Mouse (Mus musculus) megakaryocyte-erythroid progenitor cell, adult 5-6 weeks (primary cell): ENCODE data around the gene Ctnna3. TPM values are rescaled to one million over a fixed set of nuclear protein-coding genes. Genes with fewer than 3 reads are reported as not detected.
"Not testable (repeated sequence)": the region's sequence is repeated elsewhere in the genome, so short reads cannot be mapped to it uniquely, and the experiment has no call there.

ENCODE experiments used
- ATAC-seq: replicated peaks from 2 replicates; pipeline ENCODE4 v1.8.0; 2016; ENCODE audit warnings: mild to moderate bottlenecking, inconsistent platforms; ENCODE audit not compliant: severe bottlenecking, poor library complexity, low FRiP score, low TSS enrichment
- total RNA-seq, 2 experiments: library from RNA; stranded (forward) in 1 of 2; stranded (reverse) in 1 of 2; fragments of 200-1000, 215-1000 nt in 1 of 2; fragments of >200 nt in 1 of 2; fragmentation: Nextera tagmentation in 1 of 2; gene quantifications; 2 replicates each; pipeline ENCODE4 v1.2.3; 2014 to 2017

Gene Ctnna3
- not detected in 2 replicates for total RNA-seq (2014; fragmentation: Nextera tagmentation)
- not detected in 2 replicates for total RNA-seq (2017)

DNA sequence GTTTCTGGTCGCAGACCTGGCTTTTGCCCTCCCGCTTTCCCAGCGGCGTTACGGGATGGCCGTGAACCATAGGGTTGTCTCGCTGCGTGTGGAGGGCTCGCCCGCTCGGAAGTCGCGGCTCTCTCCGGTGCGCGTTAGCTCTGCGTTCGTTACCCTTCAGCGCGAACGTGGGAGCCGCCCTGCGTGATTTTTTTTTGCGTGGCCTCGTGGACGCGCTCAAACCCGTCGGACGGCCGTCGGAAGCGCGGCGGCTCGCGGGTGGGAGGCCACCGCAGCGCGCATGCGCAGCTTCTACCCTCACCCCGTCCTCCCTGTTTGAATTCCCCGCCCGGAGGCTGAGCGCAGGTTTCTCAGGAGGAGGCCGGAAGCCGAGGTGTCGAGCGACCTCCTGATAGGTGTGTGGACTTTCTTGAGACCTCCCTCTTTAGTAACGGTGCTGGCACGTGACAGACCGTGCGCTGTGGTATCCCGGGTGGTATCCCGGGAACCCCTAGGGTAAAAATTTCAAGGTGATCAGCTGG, at the start of gene Ctnna3:
Gene Ctnna3, plus strand, starts transcription at position 314 of the 521 bp plus-strand sequence.
- ATAC-seq, result peak; percentile 91

DNA sequence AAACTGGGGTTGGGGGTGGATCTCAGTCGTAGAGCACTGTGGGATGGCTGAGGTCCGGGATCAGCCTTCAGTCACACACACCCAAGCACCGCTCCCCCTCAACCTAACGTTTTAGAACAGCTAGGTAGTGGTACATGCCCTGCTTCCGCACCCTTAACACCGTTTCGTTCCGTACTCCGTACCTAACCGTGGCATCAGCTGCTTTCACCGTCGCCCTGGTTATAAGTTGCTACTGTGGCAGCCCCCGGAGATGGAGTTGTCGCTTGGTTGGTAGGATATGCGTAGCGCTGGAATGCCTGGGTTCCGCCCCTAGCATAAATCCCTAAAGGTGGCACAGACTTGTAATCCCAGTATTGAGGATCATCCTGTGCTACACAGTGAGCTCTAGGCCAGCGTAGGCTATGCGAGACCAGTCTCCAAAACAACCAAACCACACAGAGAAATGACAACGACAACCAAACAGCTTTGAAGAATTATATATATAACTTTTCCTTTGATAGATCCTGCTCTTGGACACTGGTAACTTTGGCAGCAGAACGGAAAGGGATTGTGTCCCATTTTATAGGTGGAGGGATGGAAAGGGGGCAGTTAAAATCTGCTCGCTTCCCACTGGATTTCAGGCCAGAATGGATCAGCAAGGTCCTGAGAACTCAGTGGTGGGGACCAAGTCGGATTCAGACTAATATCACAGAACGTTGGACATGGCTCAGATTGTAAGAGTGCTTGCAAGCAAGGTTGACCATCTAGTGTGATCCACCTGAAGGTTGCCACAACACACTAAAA, 48.2 kb upstream of the Ctnna3 start, which contains the start of gene Sirt1:
Gene Sirt1, minus strand, starts transcription at position 207 of the 783 bp plus-strand sequence.
- ATAC-seq, result peak; percentile 26

GRCm38 (mm10) chr10:63382372-63383279, 47.3 kb upstream of the Ctnna3 start, which contains the start of gene Dnajc12:
Dnajc12 (plus strand) TSS chr10:63382443.
- peak; percentile 94 for ATAC-seq

- ATAC-seq, result not testable (repeated sequence)
These were observed 44.0 kb upstream of the Ctnna3 start for GRCm38 (mm10) chr10:63385897-63386296.

GRCm38 (mm10) chr10:63386444-63386843, 43.5 kb upstream of the Ctnna3 start:
- peak; percentile 87 for ATAC-seq

GRCm38 (mm10) chr10:63386991-63387390, 42.9 kb upstream of the Ctnna3 start:
- no peak for ATAC-seq

GRCm38 (mm10) chr10:63388948-63389347, 41.0 kb upstream of the Ctnna3 start:
- no peak for ATAC-seq

- no peak for ATAC-seq
These were observed 32.9 kb upstream of the Ctnna3 start for GRCm38 (mm10) chr10:63396963-63397362.

DNA sequence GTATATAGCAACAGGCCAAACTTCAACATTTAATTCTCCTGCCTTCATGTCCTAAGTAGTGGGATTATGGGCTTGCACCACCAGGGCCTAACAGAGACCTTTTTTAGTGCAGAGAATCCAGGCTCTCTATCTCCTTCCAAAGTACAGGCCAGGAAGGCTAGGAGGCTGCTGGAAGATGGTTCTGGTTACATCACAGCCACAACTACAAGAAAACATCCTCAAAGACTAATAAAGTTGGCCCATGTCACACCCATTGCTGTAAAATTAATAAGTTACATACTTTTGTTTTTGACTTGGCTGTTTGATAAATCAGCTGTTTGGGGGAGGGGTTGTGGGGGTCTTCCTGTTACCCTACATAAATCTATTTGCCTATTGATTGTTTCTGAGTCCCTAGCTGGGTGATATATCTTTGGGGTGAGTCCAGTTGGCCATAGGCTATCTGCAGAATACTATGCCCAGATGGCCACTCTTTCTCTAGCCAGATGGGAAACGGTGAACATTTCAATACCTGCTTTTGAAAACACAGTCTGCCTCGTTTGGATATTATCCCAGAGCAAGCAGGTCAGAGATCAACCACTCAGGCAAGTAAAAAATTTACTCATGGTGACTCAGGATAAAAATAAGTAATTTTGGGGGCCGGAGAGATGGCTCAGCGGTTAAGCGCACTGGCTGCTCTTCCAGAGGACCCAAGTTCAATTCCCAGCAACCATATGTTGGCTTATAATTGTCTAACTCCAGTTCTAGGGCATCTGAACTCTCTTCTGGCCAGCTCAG, 27.0 kb upstream of the Ctnna3 start:
- ATAC-seq, result no peak

- no peak for ATAC-seq
These were observed 26.3 kb upstream of the Ctnna3 start for GRCm38 (mm10) chr10:63403636-63404035.

DNA sequence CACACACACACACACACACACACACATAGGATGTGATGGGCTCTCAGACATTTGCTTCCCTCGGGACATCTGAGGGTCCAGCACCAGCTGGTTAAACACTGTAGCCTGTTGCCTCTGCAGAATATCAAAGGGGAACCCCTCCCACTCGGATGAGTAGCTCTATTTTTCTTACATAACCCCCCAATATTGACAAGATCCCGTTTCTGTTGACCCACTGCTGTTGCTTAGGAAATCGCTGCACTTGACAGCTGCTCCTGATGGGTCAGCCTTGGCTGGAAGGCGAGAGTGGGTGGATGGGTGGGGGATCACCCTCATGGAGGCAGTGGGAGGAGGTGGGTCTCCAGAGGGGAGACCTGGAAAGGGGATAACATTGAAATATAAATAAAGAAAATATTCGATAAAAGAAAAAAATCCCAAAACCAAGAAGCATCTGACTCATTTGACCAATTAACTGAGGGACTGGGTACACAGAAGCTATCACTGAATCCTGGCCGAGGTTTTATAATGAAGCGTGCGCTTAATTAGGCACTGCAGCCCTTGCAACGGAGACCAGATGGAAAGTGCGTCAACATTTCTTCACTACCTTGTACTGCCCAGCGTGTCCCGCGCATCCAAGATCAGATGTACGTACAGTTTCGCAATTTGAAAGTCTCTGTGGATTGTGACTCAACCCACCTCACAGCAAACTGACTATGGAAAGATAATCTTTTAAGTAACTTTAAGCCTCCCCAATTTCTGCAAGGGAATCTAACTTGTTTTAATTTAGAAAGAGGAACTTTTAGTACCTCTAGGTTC, 19.5 kb upstream of the Ctnna3 start:
- ATAC-seq, result no peak

- ATAC-seq, result not testable (repeated sequence)
These were observed 18.2 kb upstream of the Ctnna3 start for GRCm38 (mm10) chr10:63411674-63412073.

DNA sequence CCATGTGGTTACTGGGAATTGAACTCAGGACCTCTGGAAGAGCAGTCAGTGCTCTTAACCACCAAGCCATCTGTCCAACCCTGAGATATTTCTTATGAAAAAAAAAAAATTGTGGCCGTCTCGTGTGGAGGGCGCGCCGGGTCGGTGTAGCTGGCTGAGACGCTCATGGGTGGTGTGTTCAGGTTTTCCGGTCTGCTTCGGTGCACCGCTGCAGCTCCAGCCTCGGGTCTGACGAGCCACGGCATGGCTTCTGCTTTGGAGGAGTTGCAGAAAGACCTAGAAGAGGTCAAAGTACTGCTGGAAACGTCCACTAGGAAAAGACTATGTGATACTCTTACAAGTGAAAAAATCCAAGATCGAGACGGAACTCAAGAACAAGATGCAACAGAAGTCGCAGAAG, 17.1 kb upstream of the Ctnna3 start:
- no peak for ATAC-seq

GRCm38 (mm10) chr10:63415287-63415686, 14.6 kb upstream of the Ctnna3 start:
- no peak for ATAC-seq

DNA sequence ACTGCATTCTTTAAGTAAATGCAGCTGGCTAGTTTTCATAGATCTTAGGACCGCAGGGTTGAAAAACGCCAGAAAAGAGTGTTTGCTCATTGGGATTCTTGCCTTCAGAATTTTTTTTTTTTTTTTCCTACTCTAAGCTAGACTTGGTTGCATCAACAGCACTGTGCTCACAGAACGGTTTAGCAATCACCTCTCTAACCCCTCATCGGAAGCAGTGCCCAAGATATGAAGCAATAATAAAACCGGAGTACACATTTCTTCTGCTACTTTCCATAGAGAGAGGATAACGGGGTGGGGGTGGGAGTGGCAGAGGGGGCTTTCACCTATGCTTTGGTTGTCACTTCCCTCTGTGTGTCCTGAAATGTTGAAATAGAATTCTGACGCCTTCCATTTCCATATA, 14.0 kb upstream of the Ctnna3 start:
- ATAC-seq, result no peak

DNA sequence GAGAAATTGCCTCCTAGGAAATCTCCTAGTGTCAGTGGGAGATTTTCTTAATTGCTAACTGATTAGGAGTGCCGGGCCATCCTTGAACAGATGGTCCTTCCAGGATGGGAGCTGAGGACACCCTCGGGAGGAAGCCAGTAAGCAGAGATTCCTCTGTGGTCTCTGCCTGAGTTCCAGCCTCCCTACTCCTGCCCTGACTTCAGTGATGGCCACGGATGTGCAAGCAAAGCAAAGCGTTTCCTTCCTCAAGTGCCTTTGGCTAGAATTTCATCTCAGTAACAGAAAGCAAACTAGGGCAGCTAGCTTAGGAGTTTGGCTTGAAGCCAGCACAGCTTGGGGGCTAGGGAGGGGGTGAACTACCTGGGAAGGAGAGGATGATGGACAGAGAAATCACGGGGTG, 12.8 kb upstream of the Ctnna3 start:
- ATAC-seq, result no peak

DNA sequence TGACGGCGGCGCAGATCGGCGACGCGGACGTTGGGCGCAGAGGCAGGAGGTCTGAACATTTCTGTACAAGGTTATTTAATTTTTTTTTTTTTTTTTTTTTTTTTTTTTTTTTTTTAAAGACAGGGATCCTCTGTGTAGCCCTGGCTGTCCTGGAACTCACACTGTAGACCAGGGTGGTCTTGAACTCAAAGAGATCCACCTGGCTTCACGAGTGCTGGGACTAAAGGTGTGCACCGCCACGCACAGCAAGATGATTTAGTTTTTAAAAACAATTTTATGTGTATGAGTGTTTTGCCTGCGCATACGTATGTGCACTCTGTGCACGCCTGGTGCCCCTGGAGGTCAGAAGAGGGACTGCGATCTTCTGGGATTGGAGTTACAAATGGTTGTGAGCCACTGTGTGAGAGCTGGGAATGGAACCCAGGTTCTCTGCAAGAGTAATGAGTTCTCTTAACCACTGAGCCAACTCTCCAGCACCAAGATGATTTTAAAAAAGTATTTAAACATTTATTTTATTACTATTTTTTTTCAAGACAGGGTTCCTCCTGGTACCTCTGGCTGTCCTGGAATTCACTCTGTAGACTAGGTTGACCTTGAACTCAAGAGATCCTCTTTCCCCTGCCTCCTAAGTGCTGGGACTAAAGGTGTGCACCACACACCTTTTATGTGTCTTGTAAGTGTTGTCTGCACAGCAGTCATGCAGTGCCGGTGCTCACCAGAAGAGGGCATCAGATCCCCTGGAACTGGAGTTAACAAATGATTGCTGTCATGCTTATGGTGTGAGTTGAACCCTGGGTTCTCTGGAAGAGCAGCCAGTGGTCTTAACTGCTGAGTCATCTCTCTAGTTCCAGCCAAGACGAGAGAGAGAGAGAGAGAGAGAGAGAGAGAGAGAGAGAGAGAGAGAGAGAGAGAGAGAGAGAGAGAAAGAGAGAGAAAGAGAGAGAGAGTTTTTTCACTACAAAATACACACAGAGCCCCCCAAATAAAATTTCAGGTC, 7.9 kb upstream of the Ctnna3 start, which contains the start of gene Gm7075:
Gene Gm7075, minus strand, starts transcription at position 51 of the 997 bp plus-strand sequence.
- peak; percentile 61 for ATAC-seq
